12 mouse cellular contexts compared by ENCODE assay signal in the genomic region with DNA sequence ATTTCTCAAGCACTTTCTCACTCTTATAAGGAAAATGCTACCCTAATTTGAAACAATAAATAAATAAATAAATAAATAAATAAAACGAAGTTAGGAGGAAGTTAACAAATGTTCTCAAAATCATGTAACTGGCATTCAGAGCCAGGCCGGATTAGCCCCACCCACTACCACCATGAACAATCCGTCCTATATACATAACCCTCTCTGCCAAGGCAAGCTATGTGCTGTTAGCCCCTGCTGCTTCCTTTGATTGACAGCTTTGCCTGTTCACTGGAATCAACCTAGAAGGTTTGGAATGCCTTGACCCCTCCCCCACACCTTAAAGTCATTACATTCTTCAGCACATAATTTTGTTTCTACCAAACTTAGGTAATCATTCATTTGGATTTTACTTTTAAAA. TPM values are rescaled to one million over a fixed set of nuclear protein-coding genes. Genes with fewer than 3 reads are reported as not detected.
DNase-seq lines count a peak whose midpoint lies in the region; ATAC-seq and TF ChIP-seq lines count a peak whose summit lies in the region.
"Had no signal": no experiment of that assay in that cellular context is flagged by ENCODE, and none has a peak within 500 bp of the region (broad histone marks: within the 10 kb centered on the region; RNA-seq: fewer than 3 reads in every experiment).

No protein-coding gene starts in this region.

- H3K4me3 ChIP-seq in heart, embryonic 13.5 days: peak overlapping the region; percentile 69; the same call in 1 of the 2 replicates
- no peak overlapping the region for H3K4me3 ChIP-seq in lung, postnatal 0 days (ENCODE audit: low read depth, low read length)
- no peak overlapping the region for H3K4me3 ChIP-seq in liver, postnatal 0 days (ENCODE audit: low read depth, low read length)

- peaks cover 65% of the 10 kb centered on the region for H3K4me1 ChIP-seq in heart, embryonic 13.5 days
- peaks cover 7% of the 10 kb centered on the region for H3K4me1 ChIP-seq in lung, postnatal 0 days (ENCODE audit: insufficient read depth, low read depth, low read length)
- peaks cover 42% of the 10 kb centered on the region for H3K4me1 ChIP-seq in liver, postnatal 0 days (ENCODE audit: insufficient read depth)

- peak overlapping the region; percentile 89 for H3K4me2 ChIP-seq in heart, embryonic 13.5 days
- H3K4me2 ChIP-seq in lung, postnatal 0 days (replicated peaks; ENCODE audit: low read depth, low read length): no peak overlapping the region
- peak overlapping the region; percentile 92; the same call in 1 of the 2 replicates for H3K4me2 ChIP-seq in liver, postnatal 0 days (ENCODE audit: low read depth, low read length)

- no peak for DNase-seq in heart, adult 9 months (ENCODE audit: low spot score in 2 of 2)
- DNase-seq in lung, postnatal 0 days (ENCODE audit: low spot score): peak; percentile 24
- DNase-seq in lung, adult 18-20 months: no peak
- DNase-seq in embryo, embryonic 11 days: peak; percentile 37
- no peak for DNase-seq in liver, postnatal 0 days
- DNase-seq in right cerebral cortex, postnatal 14 days: no peak
- DNase-seq in layer of hippocampus, postnatal 36 days: no peak
- DNase-seq: cerebellum, postnatal 36 days; thymus, postnatal 25 days had no signal

- TF ChIP-seq EP300 in lung, postnatal 0 days (IDR thresholded peaks at IDR 0.05): no peak
- no peak for TF ChIP-seq EP300 in liver, postnatal 0 days (IDR thresholded peaks at IDR 0.05; ENCODE audit: low read depth)

- peak overlapping the region; percentile 99 for H3K27ac ChIP-seq in heart, embryonic 13.5 days (replicated peaks)
- H3K27ac ChIP-seq in lung, postnatal 0 days (ENCODE audit: low read length): no peak overlapping the region
- no peak overlapping the region for H3K27ac ChIP-seq in liver, postnatal 0 days (ENCODE audit: low read depth)

- H3K27me3 ChIP-seq in heart, embryonic 13.5 days (replicated peaks): no peaks in the 10 kb centered on the region
- no peaks in the 10 kb centered on the region for H3K27me3 ChIP-seq in lung, postnatal 0 days (replicated peaks; ENCODE audit: insufficient read depth, low read length)
- no peaks in the 10 kb centered on the region for H3K27me3 ChIP-seq in liver, postnatal 0 days (ENCODE audit: insufficient read depth, low read length)

- H3K9me3 ChIP-seq in heart, embryonic 13.5 days: no peaks in the 10 kb centered on the region
- H3K9me3 ChIP-seq in lung, postnatal 0 days (ENCODE audit: low read length): no peaks in the 10 kb centered on the region
- no peaks in the 10 kb centered on the region for H3K9me3 ChIP-seq in liver, postnatal 0 days (ENCODE audit: low read length)

- WGBS in heart, embryonic 13.5 days: 53% methylated on average over 3 of the region's 3 CpGs
- WGBS in lung, postnatal 0 days: 43% methylated on average over 3 of the region's 3 CpGs
- 49% methylated on average over 3 of the region's 3 CpGs for WGBS in liver, postnatal 0 days (ENCODE audit: insufficient replicate concordance)

- peaks cover 20% of the 10 kb centered on the region for H3K36me3 ChIP-seq in heart, embryonic 13.5 days
- H3K36me3 ChIP-seq in lung, postnatal 0 days (ENCODE audit: insufficient read depth, low read length): no peaks in the 10 kb centered on the region; the same call in 1 of the 2 replicates
- peaks cover 12% of the 10 kb centered on the region for H3K36me3 ChIP-seq in liver, postnatal 0 days (replicated peaks; ENCODE audit: insufficient read depth, low read length)

- TF ChIP-seq CTCF in lung, postnatal 0 days (IDR thresholded peaks at IDR 0.05): no peak
- TF ChIP-seq CTCF in liver, postnatal 0 days (IDR thresholded peaks at IDR 0.05; ENCODE audit: low read depth): no peak

- no peak for ATAC-seq in heart, embryonic 13.5 days (ENCODE audit: extremely low read depth, insufficient number of reproducible peaks, low FRiP score, low TSS enrichment)
- ATAC-seq in lung, postnatal 0 days: no peak
- ATAC-seq in liver, postnatal 0 days: no peak
- ATAC-seq: CD4-positive, CD25-positive, alpha-beta regulatory T cell, adult 4 months; hindbrain, postnatal 0 days had no signal

- no peak overlapping the region for H3K9ac ChIP-seq in heart, embryonic 13.5 days
- no peak overlapping the region for H3K9ac ChIP-seq in lung, postnatal 0 days (replicated peaks; ENCODE audit: low read depth)
- no peak overlapping the region for H3K9ac ChIP-seq in liver, postnatal 0 days (replicated peaks)

RNA-seq across cellular contexts. Expression of a gene that starts 1.5 kb away (rescaled TPM):
- polyA plus RNA-seq in heart, embryonic 13.5 days (2015; fragmentation: Nextera tagmentation; extraction: Ambion mirVana): 7.4 and 7.9 TPM in 2 replicates
- polyA plus RNA-seq in lung, postnatal 0 days (2015; fragmentation: Nextera tagmentation; extraction: Ambion mirVana): 5.4 and 5.9 TPM in 2 replicates
- polyA plus RNA-seq in liver, postnatal 0 days (2015; fragmentation: Nextera tagmentation; extraction: Ambion mirVana): 4.7 and 5.4 TPM in 2 replicates
- 10 to 100 TPM; 21.1 to 21.9 TPM for total RNA-seq in layer of hippocampus, postnatal 36 days (2021)

RNA-seq across cellular contexts. Expression of a gene that starts 10.2 kb away (rescaled TPM):
- polyA plus RNA-seq in heart, embryonic 13.5 days (2015; fragmentation: Nextera tagmentation; extraction: Ambion mirVana): 7.8 and 9.5 TPM in 2 replicates
- polyA plus RNA-seq in lung, postnatal 0 days (2015; fragmentation: Nextera tagmentation; extraction: Ambion mirVana): 8.7 and 8.9 TPM in 2 replicates
- polyA plus RNA-seq in liver, postnatal 0 days (2015; fragmentation: Nextera tagmentation; extraction: Ambion mirVana): 3.9 and 4.0 TPM in 2 replicates
- total RNA-seq in layer of hippocampus, postnatal 36 days (2021): 1 to 10 TPM; 2.3 to 2.5 TPM
- total RNA-seq: hindbrain, postnatal 0 days had no signal

RNA-seq across cellular contexts. Expression of a gene that starts 10.3 kb away (rescaled TPM):
- polyA plus RNA-seq in heart, embryonic 13.5 days (2015; fragmentation: Nextera tagmentation; extraction: Ambion mirVana): 22.5 and 26.2 TPM in 2 replicates
- 22.0 and 30.1 TPM in 2 replicates for polyA plus RNA-seq in lung, postnatal 0 days (2015; fragmentation: Nextera tagmentation; extraction: Ambion mirVana)
- polyA plus RNA-seq in liver, postnatal 0 days (2015; fragmentation: Nextera tagmentation; extraction: Ambion mirVana): 4.9 and 5.9 TPM in 2 replicates
- 1 to 10 TPM; 5.1 to 5.6 TPM for total RNA-seq in layer of hippocampus, postnatal 36 days (2021)

Comparison
In these comparisons a context has a peak if more than half of its experiments do, and no peak if none do; other contexts are left out.
1. DNase-seq: peak in lung, postnatal 0 days (single experiment) and embryo, embryonic 11 days (single experiment); none in heart, adult 9 months (0 of 2), lung, adult 18-20 months (0 of 2), liver, postnatal 0 days (single experiment), right cerebral cortex, postnatal 14 days (single experiment) and layer of hippocampus, postnatal 36 days (0 of 2).